Mouse (Mus musculus) right cerebral cortex, postnatal 25 days (tissue): Measurements from ENCODE around the gene Trpm3.

Experiments used
- DNase-seq: peaks from one replicate; pipeline ENCODE4 v3.0.0; 2022

The Trpm3 gene

GRCm38 (mm10) chr19:22931006-22931405, 792.2 kb downstream of the Trpm3 start:
- DNase-seq, result peak; percentile 57

DNA sequence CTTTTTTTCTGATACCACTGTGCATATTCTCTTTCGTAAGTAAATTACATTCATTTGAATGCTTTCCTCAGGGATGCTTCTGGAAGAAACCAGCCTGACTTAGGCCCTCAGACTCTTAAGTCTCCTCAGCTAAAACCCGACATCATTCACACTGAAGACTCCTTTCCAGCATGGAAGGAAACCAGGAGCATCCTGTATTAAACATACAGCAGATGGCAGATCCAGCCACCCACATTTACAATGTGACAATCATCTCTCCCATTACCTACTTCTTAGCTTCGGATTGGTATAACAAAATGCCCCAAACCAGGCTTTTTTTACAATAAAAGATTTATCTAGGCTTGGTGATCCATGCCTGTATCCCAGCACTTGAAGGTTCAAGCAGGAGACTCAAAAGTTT, 796.2 kb downstream of the Trpm3 start:
- DNase-seq, result no peak

DNA sequence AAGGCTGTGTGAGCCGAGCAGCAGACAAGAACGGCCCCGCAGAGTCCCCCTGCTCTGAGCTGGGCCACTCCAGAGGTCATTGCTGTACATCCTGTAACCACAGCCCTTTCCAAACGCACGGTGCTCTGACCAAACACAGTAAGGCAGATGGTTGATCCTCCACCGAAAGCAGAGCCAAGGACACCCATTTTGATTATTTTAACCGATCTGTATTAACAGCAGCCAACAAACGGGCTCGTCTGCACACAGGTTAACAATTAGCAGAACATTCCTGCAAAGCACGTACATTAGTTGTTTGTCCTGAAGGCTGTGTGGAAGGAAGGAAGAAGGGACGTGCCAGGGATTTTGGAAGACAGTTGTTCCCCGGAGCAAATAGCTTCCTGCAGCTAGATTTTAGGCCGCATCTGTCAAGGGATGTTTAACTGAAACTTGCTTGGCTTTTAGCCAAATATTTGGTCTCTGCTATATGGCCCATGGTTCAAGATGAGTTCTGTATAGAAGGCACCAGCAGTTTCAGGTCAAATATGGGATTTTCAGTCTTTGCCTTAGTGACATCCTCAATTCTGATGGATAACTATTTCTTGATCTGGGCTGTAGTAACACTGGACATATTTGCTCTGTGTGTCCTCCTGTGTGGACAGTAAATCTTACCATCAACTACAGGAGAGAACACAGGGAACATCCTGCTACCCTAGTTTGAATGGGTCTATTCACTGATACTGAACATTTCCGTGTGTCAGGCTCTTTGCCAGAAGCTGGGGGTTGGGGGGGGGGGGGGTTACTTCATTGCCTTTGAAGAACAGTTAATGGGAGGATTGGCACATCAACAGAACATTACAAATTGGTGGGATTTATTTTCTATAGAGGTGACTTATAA, 800.2 kb downstream of the Trpm3 start:
- no peak for DNase-seq

- DNase-seq, result no peak
Measured at GRCm38 (mm10) chr19:22939836-22940235, 801.0 kb downstream of the Trpm3 start.

DNA sequence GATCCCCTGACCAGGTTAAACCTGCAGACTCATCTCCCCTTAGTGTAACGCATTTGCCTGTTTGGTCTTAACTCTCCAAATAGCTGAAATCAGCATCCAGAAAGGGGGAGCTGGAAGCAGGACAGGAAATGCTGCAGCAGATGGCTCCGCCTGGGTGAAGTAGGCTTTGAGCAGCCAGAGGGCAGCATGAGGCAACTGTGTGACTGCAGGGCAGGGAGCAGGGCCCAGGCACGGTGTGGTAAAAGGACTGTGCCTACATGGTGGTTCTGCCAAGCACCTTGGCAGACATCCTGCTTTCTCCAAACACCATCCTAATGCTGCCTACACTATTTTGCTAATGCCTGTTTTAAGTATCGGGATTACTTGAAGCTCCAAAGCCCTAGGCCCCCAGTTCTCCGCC, 801.6 kb downstream of the Trpm3 start:
- DNase-seq, result peak; percentile 71

GRCm38 (mm10) chr19:22940956-22941355, 802.1 kb downstream of the Trpm3 start:
- DNase-seq, result no peak

DNA sequence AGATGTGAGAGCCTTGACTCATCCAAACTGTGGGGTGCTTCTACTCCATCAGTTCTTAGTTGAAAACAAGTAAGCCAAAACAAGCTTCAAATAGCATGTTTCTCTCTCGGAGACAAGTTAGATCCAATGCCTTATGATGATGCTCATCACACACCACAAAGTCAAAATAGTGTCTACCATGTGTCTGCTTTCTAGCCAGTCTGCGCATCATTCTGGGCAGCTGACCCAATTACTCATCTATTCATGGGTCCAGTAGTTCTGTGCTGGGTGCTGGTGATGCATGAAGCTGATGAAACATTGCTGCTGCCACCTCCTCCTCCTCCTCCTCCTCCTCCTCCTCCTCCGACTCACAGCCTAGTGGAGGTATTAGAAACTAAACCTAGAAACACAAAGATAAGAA, 813.6 kb downstream of the Trpm3 start:
- no peak for DNase-seq

DNA sequence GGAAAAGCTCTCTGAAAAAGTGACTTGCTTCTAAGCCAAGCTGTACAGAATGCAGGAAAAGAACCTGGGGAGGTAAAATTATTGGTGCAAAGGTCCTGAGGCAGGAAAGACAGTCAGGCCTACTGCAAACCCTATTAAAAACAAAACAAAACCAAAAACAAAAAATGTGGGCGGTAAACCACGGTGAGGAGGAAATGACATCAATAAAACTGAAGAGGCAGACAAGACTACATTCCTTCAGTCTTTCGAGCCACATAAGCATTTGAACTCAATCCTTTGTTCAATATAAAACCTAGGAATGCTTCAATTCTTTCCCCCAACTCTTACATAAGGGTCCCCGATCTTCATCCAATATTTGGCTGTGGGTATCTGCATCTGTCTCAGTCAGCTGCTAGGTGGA, 814.3 kb downstream of the Trpm3 start:
- DNase-seq, result no peak

DNA sequence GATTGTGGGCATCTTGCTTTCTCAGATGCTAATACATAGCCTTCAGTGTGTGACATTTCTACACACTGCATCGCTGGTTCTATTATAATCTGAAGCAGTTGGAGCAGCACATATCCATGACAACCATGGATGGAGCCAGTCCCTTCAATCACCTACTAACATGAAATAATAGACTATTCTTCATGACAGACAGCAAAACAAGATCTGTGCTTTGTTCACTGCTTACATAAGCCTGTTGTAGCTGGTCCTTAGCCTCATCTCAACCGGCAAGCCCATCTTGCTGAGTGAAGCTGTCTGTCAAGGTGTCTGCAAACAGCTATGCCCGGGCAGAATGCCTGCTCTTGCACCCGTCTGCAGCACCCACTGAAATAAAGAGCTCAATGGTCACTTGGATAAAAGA, 819.6 kb downstream of the Trpm3 start:
- no peak for DNase-seq

GRCm38 (mm10) chr19:22960450-22961265, 821.8 kb downstream of the Trpm3 start:
- no peak for DNase-seq

GRCm38 (mm10) chr19:22962001-22962708, 823.3 kb downstream of the Trpm3 start:
- DNase-seq, result no peak

DNA sequence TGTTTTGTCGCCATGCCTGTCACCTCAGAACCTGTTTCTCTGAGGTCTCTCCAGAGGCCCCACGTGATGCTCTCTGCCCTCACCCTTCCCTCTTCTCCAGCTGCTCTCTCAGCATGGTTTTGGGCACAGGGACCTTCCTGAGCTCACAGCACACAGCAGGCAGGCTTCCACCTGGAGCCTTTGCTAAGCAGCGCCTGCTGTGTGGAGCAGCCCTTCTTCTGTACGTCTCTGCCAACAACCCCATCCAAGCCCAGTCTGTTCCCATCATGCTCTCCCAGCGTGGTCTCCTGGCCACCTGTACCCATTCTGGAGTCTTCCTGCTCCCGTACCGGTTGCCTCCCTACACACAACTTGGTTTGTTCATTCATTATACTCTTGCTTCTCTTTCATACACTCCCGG, 823.9 kb downstream of the Trpm3 start:
- DNase-seq, result no peak

- DNase-seq, result no peak
Measured at GRCm38 (mm10) chr19:22963726-22964398, 825.0 kb downstream of the Trpm3 start.

GRCm38 (mm10) chr19:22965470-22965869, 826.6 kb downstream of the Trpm3 start:
- DNase-seq, result peak; percentile 47

DNA sequence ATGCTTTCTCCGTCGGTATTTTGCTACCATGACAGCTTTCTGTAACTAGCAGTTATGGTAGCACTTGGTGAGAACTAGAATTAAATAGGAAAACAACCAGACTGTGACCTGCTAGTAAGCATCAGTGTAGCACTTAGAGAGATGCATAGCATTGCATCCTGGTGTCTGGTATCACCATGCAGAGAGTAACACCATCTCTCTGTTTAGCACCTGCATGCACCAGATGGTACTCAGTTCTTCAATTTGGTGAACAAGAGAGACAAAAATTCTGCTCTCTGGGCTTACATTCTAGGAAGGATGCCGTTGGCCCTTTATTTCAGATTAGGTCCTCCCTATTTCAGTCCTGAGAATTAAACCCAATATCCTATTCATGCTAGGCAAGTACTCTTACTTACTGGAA, 834.4 kb downstream of the Trpm3 start:
- DNase-seq, result no peak

GRCm38 (mm10) chr19:22973727-22974126, 834.9 kb downstream of the Trpm3 start:
- DNase-seq, result no peak

- DNase-seq, result no peak
Measured at GRCm38 (mm10) chr19:22975801-22976200, 837.0 kb downstream of the Trpm3 start.

DNA sequence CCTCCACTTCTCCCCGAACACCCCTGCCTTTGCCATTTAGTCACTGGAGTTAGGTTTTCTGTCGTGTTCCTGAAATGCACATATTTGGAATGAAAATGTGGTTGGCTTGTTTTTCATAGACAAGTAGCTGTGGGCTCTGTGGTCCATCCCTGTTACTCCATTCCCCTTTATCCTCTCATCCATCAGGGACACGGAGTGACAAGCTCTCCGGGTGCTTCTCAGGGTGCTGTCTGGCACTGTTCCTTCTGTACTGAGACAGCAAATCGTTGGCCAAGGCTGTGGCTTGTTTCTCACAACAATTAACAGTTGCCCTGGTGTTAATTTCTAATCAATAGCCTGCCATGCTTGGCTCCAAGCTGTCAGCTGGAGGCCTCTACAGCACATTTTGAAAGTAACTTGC, 838.7 kb downstream of the Trpm3 start:
- DNase-seq, result no peak

DNA sequence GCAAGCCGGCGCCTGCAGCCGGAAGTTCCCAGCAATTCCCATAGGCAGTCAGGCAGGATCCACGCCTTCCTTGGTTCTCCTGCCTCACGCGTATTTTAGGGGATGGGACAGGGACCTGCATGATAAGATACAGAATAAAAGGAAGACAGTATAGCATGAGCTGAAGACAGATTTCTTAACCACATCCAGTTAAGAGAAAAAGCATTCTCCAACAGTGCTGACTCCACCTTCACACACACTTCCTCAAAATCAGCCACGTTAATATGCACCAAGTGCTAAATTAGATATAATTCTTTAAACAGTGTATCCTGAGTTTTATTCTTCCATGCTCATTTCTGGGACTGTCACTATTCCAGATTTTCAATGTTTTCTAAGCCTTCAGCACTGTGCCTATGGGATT, 839.9 kb downstream of the Trpm3 start:
- no peak for DNase-seq

GRCm38 (mm10) chr19:22979191-22979590, 840.3 kb downstream of the Trpm3 start:
- no peak for DNase-seq

- no peak for DNase-seq
Measured at GRCm38 (mm10) chr19:22987914-22988313, 849.1 kb downstream of the Trpm3 start.

DNA sequence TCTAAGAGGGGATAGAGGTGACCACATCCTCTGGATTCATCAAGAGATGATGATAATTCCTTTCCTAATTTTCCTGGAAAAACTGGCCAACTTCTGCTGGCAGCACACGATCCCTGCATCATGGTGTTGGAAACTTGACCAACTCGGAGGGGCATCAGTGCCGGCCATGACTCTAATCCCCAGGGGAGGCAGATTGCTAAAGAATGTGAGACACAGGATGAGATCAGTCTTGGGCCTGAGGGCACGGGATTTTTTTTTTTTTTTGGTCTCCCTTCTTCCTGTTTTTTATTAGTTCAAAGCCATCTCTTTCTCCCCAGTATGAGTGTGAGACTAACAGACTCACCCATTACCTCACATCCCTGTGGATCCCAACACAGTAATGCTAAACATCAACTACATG, 855.1 kb downstream of the Trpm3 start:
- no peak for DNase-seq

DNA sequence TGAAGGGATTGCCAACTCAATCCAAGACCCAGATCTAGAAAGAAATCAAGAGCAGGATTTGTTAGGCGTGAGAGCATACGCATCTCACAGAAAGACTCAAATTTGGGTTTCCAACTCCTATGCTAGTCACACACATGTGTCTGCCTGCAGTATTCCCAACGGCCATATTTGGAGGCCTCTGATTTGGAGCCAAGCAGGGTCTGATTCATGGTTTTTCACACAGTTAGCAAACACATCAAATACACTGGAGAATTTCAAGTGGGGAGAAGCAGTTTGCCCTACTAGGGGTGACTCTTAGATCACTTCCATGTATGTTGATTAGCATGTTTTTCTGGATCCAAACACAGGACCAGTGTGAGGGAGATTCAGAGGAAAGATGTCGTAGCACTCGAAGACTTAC, 855.7 kb downstream of the Trpm3 start:
- no peak for DNase-seq
